Mouse (Mus musculus) liver, embryonic 15.5 days (tissue): ENCODE measurements around the gene Trappc3. TPM values are rescaled to one million over a fixed set of nuclear protein-coding genes. Genes with fewer than 3 reads are reported as not detected.

Source experiments
- ATAC-seq: fragments of 200-750 bp; cut with Nextera tagmentation; 2 replicates; pipeline ENCODE4 v1.8.0; 2017; ENCODE audit warnings: moderate number of reproducible peaks, mild to moderate bottlenecking, moderate library complexity; ENCODE audit not compliant: insufficient read depth
- H3K27ac ChIP-seq: fragments of 300-500 bp; sonication (generic); replicated peaks from 2 replicates; pipeline ENCODE4 v1.5.1; 2015; ENCODE audit warnings: mild to moderate bottlenecking, inconsistent platforms
- H3K27me3 ChIP-seq: fragments of 300-500 bp; sonication (generic); 2 replicates; pipeline ENCODE4 v1.6.1; 2015; ENCODE audit warnings: mild to moderate bottlenecking, inconsistent platforms
- H3K36me3 ChIP-seq: fragments of 300-500 bp; sonication (generic); replicated peaks from 2 replicates; pipeline ENCODE4 v1.6.1; 2015; ENCODE audit warnings: moderate library complexity, mild to moderate bottlenecking, inconsistent platforms
- H3K4me1 ChIP-seq: fragments of 300-500 bp; sonication (generic); replicated peaks from 2 replicates; pipeline ENCODE4 v1.6.1; 2015; ENCODE audit warnings: inconsistent platforms
- H3K4me2 ChIP-seq: fragments of 300-500 bp; sonication (generic); 2 replicates; pipeline ENCODE4 v1.6.1; 2015; ENCODE audit warnings: moderate library complexity, mild to moderate bottlenecking, inconsistent platforms
- H3K4me3 ChIP-seq: fragments of 300-500 bp; sonication (generic); replicated peaks from 2 replicates; pipeline ENCODE4 v1.5.1; 2015; ENCODE audit warnings: mild to moderate bottlenecking, inconsistent platforms
- H3K9ac ChIP-seq: fragments of 300-500 bp; sonication (generic); 2 replicates; pipeline ENCODE4 v1.6.1; 2015; ENCODE audit warnings: moderate library complexity, mild to moderate bottlenecking, inconsistent platforms
- H3K9me3 ChIP-seq: fragments of 300-500 bp; sonication (generic); replicated peaks from 2 replicates; pipeline ENCODE4 v1.6.1; 2016; ENCODE audit warnings: inconsistent platforms
- WGBS: fragments of 180-500 bp; shearing (Covaris S2); methylation state at CpG from one replicate; pipeline ENCODE4 v1.1.7; 2015; ENCODE audit warnings: mixed read lengths; ENCODE audit not compliant: insufficient replicate concordance; 5-methylcytosine and 5-hydroxymethylcytosine counted together
- polyA plus RNA-seq: library from polyadenylated mRNA; unstranded; fragments of >200 nt; fragmentation: Nextera tagmentation; extraction: Ambion mirVana; gene quantifications from 2 replicates; pipeline ENCODE4 v1.2.1, GENCODE M21; 2015

Gene Trappc3
- polyA plus RNA-seq, 1 experiment from 2014 or later = 32.6 TPM

DNA sequence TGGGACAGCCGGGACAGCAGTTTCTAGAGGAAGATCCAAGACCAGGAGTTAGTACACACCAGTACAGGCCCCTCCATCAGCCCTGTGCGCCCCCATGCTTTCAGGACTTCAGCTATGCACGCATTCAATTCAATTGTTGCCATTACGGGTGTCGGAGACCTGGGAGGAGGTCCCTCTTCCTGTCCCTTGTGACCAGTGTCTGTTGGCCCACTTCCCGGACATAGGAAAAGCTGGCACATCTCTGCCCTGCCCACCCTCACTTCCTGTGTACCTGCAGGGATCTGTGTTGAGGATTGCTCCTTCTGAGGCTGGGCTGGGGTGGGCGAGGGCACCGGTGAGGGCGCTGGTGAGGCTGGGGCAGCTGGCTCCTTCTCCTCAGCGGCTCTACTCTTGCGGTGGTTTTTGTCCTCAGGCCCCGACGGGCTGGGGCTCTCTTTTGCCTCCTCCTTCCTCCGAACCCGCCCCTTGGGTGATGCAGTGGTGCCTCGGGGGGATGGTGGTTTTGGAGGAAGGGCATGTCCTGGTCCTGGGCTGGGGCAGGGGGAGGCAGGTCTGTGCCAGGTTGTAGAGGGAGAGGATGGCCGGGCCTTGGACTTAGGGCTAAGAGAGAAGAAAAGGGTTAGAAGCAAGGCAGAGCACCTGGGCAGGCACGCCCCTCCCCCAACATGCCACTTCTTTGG lies 27.5 kb upstream of the Trappc3 start:
- no peak overlapping the region for H3K27ac ChIP-seq
- no peak overlapping the region for H3K4me2 ChIP-seq
- H3K4me3 ChIP-seq = no peak overlapping the region
- 71% methylated on average over 18 of the region's 18 CpGs for WGBS
- no peaks in the 10 kb centered on the region for H3K9me3 ChIP-seq
- no peaks in the 10 kb centered on the region for H3K27me3 ChIP-seq
- H3K36me3 ChIP-seq = peaks cover 65% of the 10 kb centered on the region
- H3K4me1 ChIP-seq = 0 out of 2 replicates have a peak, but pooled peaks cover 5% of the 10 kb centered on the region
- no peak overlapping the region for H3K9ac ChIP-seq
- no peak for ATAC-seq

GRCm38 (mm10) chr4:126235191-126235590 lies 26.9 kb upstream of the Trappc3 start:
- WGBS = 56% methylated on average over 10 of the region's 10 CpGs
- H3K9ac ChIP-seq = no peak overlapping the region

GRCm38 (mm10) chr4:126236467-126237280 lies 25.5 kb upstream of the Trappc3 start:
- H3K4me3 ChIP-seq = no peak overlapping the region
- no peaks in the 10 kb centered on the region for H3K27me3 ChIP-seq
- peaks cover 72% of the 10 kb centered on the region for H3K36me3 ChIP-seq

More at GRCm38 (mm10) chr4:126235191-126235590, 26.9 kb upstream of the Trappc3 start:
- Histone ChIP-seq H3K27ac (no peak overlapping the region), H3K27me3 (no peaks in the 10 kb centered on the region), H3K4me1 (no peaks in the 10 kb centered on the region), H3K9me3 (no peaks in the 10 kb centered on the region), H3K4me3 (no peak overlapping the region), H3K36me3 (peaks cover 65% of the 10 kb centered on the region), H3K4me2 (no peak overlapping the region)
- no peak for ATAC-seq

DNA sequence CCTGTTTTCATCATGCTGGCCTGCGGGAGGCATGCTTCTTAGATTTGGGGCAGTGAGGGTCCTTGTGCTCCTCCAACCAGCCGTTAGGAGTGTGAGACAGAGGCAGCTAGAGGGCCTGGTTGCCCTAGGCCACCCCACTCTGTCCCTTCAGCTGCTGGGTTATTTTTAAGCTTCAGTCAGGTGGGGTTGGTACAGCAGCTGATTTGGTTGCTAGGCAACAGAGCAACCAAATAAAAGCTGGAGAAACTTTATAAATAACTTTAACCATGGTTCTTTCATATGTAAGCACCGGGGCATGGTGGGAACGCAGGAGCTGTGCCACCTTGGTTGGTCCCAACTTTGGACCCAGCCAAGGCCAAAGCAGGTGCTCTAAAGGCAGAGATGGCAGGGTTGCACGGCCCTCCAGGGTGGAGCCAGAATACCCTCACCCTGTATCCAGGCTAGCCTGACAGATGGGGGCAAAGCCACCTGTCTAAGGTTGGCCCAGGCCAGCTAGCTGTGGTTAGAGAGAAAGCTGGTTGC lies 24.3 kb upstream of the Trappc3 start:
- peaks cover 67% of the 10 kb centered on the region for H3K36me3 ChIP-seq
- no peak overlapping the region for H3K4me2 ChIP-seq
- H3K4me1 ChIP-seq = no peaks in the 10 kb centered on the region
- no peak overlapping the region for H3K27ac ChIP-seq
- ATAC-seq = no peak
- 64% methylated on average over 5 of the region's 5 CpGs for WGBS
- H3K4me3 ChIP-seq = no peak overlapping the region
- H3K9ac ChIP-seq = no peak overlapping the region
- no peaks in the 10 kb centered on the region for H3K27me3 ChIP-seq
- no peaks in the 10 kb centered on the region for H3K9me3 ChIP-seq

More at GRCm38 (mm10) chr4:126236467-126237280, 25.5 kb upstream of the Trappc3 start:
- 75% methylated on average over 63 of the region's 63 CpGs for WGBS
- Histone ChIP-seq H3K4me1 (no peaks in the 10 kb centered on the region), H3K9ac (no peak overlapping the region), H3K27ac (no peak overlapping the region), H3K4me2 (no peak overlapping the region), H3K9me3 (no peaks in the 10 kb centered on the region)
- no peak for ATAC-seq

DNA sequence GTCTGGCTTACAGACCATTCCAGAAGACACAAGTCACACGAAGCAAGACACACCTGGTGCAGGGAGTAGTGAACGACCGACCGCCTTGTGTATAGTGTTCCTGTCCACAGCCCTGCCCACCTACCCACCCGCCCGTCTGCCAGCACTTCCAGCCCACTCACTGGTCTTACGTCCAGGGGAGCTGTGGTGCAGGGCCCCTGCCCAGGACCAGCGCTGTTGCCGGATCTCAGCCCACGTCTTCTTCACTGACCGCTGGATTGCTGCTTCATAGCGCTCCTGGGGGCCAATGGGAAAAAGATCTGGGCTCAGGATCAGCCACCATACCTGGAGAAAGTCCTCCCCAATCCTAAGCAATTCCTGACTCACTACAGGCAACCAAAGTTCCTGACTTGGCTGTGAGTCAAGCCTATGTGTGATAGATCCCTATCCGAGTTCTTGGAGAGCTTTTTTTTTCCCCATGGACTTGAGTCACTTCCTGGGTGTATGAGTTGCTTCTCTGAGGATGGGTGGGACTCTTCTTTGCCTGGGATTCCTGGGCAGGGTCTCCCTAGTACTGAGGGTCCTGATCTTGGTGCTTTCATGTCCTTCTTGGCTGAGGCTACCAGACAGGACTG lies 22.2 kb upstream of the Trappc3 start:
- no peak overlapping the region for H3K4me3 ChIP-seq
- 75% methylated on average over 13 of the region's 13 CpGs for WGBS
- H3K9ac ChIP-seq = no peak overlapping the region
- H3K4me2 ChIP-seq = no peak overlapping the region
- H3K4me1 ChIP-seq = no peaks in the 10 kb centered on the region
- no peak for ATAC-seq
- H3K27ac ChIP-seq = no peak overlapping the region
- no peaks in the 10 kb centered on the region for H3K27me3 ChIP-seq
- peaks cover 45% of the 10 kb centered on the region for H3K36me3 ChIP-seq
- no peaks in the 10 kb centered on the region for H3K9me3 ChIP-seq

DNA sequence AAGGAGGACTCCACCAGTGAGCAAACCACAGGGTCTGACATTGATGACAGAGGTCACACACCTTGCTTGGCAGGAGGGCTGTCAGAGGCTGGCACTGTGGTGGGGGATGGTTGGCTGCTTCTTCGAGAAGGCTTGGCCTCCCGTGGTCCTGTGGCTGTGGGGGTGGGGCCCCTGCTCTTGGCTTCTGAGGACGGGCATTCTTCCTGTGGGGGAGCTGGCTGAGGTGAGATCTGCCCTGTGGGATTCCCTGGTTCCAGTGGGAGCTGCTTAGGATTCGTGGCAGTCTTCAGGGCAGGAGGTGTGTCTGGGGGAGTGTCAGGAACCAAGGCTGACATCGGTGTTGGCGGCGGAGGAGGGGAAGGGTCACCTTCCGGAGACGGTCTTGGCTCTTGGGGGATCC lies 20.2 kb upstream of the Trappc3 start:
- WGBS = 56% methylated on average over 9 of the region's 9 CpGs
- no peak overlapping the region for H3K4me2 ChIP-seq
- no peak overlapping the region for H3K27ac ChIP-seq
- no peaks in the 10 kb centered on the region for H3K9me3 ChIP-seq
- H3K36me3 ChIP-seq = peaks cover 31% of the 10 kb centered on the region
- no peak overlapping the region for H3K4me3 ChIP-seq
- no peak overlapping the region for H3K9ac ChIP-seq
- no peak for ATAC-seq
- H3K27me3 ChIP-seq = no peaks in the 10 kb centered on the region
- no peaks in the 10 kb centered on the region for H3K4me1 ChIP-seq

- ATAC-seq = no peak
Measured at GRCm38 (mm10) chr4:126242510-126242909, 19.6 kb upstream of the Trappc3 start.

GRCm38 (mm10) chr4:126246202-126246889 lies 15.8 kb upstream of the Trappc3 start:
- H3K9ac ChIP-seq = no peak overlapping the region
- WGBS = 67% methylated on average over 13 of the region's 13 CpGs
- no peak overlapping the region for H3K4me2 ChIP-seq
- no peak overlapping the region for H3K4me3 ChIP-seq
- no peak overlapping the region for H3K27ac ChIP-seq
- H3K9me3 ChIP-seq = no peaks in the 10 kb centered on the region
- ATAC-seq = no peak
- H3K27me3 ChIP-seq = no peaks in the 10 kb centered on the region
- H3K4me1 ChIP-seq = peaks cover under 1% of the 10 kb centered on the region; the same call in 1 of the 2 replicates
- peaks cover 9% of the 10 kb centered on the region; the same call in 1 of the 2 replicates for H3K36me3 ChIP-seq

More at GRCm38 (mm10) chr4:126242510-126242909, 19.6 kb upstream of the Trappc3 start:
- Histone ChIP-seq H3K9ac (no peak overlapping the region), H3K4me3 (no peak overlapping the region), H3K4me1 (no peaks in the 10 kb centered on the region), H3K36me3 (peaks cover 27% of the 10 kb centered on the region), H3K27ac (no peak overlapping the region), H3K4me2 (no peak overlapping the region), H3K27me3 (no peaks in the 10 kb centered on the region), H3K9me3 (no peaks in the 10 kb centered on the region)
- 76% methylated on average over 6 of the region's 6 CpGs for WGBS

DNA sequence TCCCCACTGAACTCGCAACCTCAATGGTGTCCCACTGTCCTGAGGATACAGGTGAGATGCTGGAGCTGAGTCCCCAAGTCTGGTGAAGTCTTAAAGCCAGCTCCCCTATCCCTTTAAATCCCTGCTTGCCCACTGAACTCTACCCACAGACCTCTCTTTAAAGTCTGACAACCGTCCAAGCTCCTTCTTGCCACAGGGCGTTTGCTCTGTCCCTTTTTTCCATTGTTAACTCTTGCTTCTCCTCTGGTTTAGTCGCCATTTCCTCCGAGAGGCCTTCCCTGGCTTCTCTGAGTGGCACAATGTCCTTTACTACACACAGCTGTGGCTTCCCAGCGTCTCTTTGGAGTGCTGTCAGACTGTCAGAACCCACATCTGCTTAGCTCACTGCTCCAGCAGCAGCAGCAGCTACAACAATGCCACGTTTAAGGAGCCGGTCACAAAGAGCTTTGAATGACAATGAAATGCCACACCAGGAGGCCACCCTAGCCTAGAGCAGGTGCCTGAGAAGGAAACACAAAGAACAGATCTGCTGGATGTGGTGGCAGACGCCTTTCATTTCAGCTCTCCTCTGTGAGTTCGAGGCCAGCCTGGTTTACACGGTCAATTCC lies 13.8 kb upstream of the Trappc3 start:
- Histone ChIP-seq H3K9me3 (no peaks in the 10 kb centered on the region), H3K4me1 (peaks cover 18% of the 10 kb centered on the region), H3K27ac (no peak overlapping the region), H3K36me3 (no peaks in the 10 kb centered on the region), H3K4me2 (no peak overlapping the region), H3K9ac (no peak overlapping the region), H3K4me3 (no peak overlapping the region), H3K27me3 (no peaks in the 10 kb centered on the region)
- 42% methylated on average over 11 of the region's 11 CpGs for WGBS
- no peak for ATAC-seq

DNA sequence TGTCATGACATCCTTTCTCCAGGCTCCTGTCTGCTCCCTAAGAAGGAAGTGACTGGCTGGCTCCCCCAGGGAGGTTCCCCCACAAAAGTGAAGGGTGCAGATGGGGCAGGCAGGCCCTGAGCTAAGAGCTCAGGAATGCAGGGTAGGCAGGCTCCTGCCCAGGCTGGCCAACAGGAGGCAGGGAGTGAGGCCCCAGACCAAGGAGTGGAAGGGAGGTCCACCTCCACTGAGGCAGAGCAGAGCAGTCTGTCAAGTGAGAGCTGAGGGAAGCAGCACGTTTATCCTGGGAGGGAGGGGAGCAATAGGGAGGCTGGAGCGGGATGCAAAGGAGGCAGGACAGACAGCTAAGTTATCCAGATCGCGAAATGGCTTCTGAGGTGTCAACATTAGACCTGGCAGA lies 11.5 kb upstream of the Trappc3 start:
- Histone ChIP-seq H3K4me3 (no peak overlapping the region), H3K36me3 (no peaks in the 10 kb centered on the region), H3K9ac (no peak overlapping the region), H3K27ac (no peak overlapping the region; the same call in 1 of the 2 replicates), H3K4me2 (no peak overlapping the region), H3K27me3 (peaks cover 15% of the 10 kb centered on the region), H3K4me1 (peaks cover 41% of the 10 kb centered on the region), H3K9me3 (no peaks in the 10 kb centered on the region)
- WGBS = 64% methylated on average over 4 of the region's 4 CpGs
- ATAC-seq = no peak
